Mouse (Mus musculus) liver, postnatal 0 days (tissue): Measurements from ENCODE around the gene Sos2.

ENCODE experiments used
- CTCF ChIP-seq: sonication (generic); IDR thresholded peaks from 2 replicates; pipeline ENCODE4 v1.5.1; 2016; ENCODE audit warnings: antibody characterized with exemption, low read depth
- EP300 ChIP-seq: IDR thresholded peaks from 2 replicates; pipeline ENCODE4 v1.6.1; 2016; ENCODE audit warnings: antibody characterized with exemption, low read depth, mild to moderate bottlenecking

- no peak for TF ChIP-seq CTCF
- TF ChIP-seq EP300, result no peak
Measured at GRCm38 (mm10) chr12:69537675-69538361, 143.8 kb downstream of the Sos2 start.
